Mouse (Mus musculus): Measurements from ENCODE around the gene Mettl27. TPM values are rescaled to one million over a fixed set of nuclear protein-coding genes. Genes with fewer than 3 reads are reported as not detected.
A peak's percentile ranks its signal among the peaks of the same experiment; 100 is the strongest.

Mettl27 gene
- polyA plus RNA-seq, 1 experiment from 2014 or later = 21.0 TPM

- WGBS = 64% methylated on average over 8 of the region's 8 CpGs
- no peak overlapping the region for H3K4me3 ChIP-seq (replicated peaks)
- H3K4me1 ChIP-seq = peaks cover 9% of the 10 kb centered on the region
- no peak for ATAC-seq (ENCODE audit: insufficient read depth, low FRiP score, low read depth)
- no peaks in the 10 kb centered on the region for H3K27me3 ChIP-seq (replicated peaks)
- H3K27ac ChIP-seq = no peak overlapping the region
- H3K36me3 ChIP-seq = no peaks in the 10 kb centered on the region
- no peak overlapping the region for H3K4me2 ChIP-seq
- H3K9ac ChIP-seq = no peak overlapping the region
- no peaks in the 10 kb centered on the region for H3K9me3 ChIP-seq
Observed at GRCm38 (mm10) chr5:134901644-134902027, 30.5 kb upstream of the Mettl27 start.

- no peaks in the 10 kb centered on the region for H3K36me3 ChIP-seq
- H3K27ac ChIP-seq = no peak within 1 kb of the TSS
- no peaks in the 10 kb centered on the region for H3K27me3 ChIP-seq (replicated peaks)
- 83% methylated on average over 6 of the region's 6 CpGs for WGBS
- H3K4me3 ChIP-seq (replicated peaks) = no peak within 1 kb of the TSS
- ATAC-seq (ENCODE audit: insufficient read depth, low FRiP score, low read depth) = 0 out of 2 replicates have a peak, but pooled peaks have one; percentile 11
- no peaks in the 10 kb centered on the region for H3K9me3 ChIP-seq
- no peak within 1 kb of the TSS for H3K4me2 ChIP-seq
- H3K4me1 ChIP-seq = no peaks in the 10 kb centered on the region
- no peak within 1 kb of the TSS for H3K9ac ChIP-seq
Observed at GRCm38 (mm10) chr5:134906633-134907032, 25.5 kb upstream of the Mettl27 start, which contains the start of gene Tmem270. Gene Tmem270 (minus strand): TSS chr5:134906733.

- WGBS = 1% methylated on average over 13 of the region's 13 CpGs
Observed at GRCm38 (mm10) chr5:134907135-134907534, 25.0 kb upstream of the Mettl27 start.

GRCm38 (mm10) chr5:134911901-134912300, 20.3 kb upstream of the Mettl27 start:
- no peaks in the 10 kb centered on the region for H3K27me3 ChIP-seq (replicated peaks)
- H3K9me3 ChIP-seq = no peaks in the 10 kb centered on the region
- H3K27ac ChIP-seq = no peak overlapping the region
- no peaks in the 10 kb centered on the region for H3K4me1 ChIP-seq
- 91% methylated on average over 2 of the region's 2 CpGs for WGBS
- no peaks in the 10 kb centered on the region for H3K36me3 ChIP-seq
- H3K9ac ChIP-seq = no peak overlapping the region
- no peak for ATAC-seq (ENCODE audit: insufficient read depth, low FRiP score, low read depth)
- no peak overlapping the region for H3K4me2 ChIP-seq
- H3K4me3 ChIP-seq (replicated peaks) = no peak overlapping the region

More at GRCm38 (mm10) chr5:134907135-134907534, 25.0 kb upstream of the Mettl27 start:
- ATAC-seq (ENCODE audit: insufficient read depth, low FRiP score, low read depth) = peak; percentile 89
- Histone ChIP-seq H3K4me2 (no peak overlapping the region), H3K27ac (no peak overlapping the region), H3K4me3 (replicated peaks) (no peak overlapping the region), H3K9ac (no peak overlapping the region), H3K36me3 (no peaks in the 10 kb centered on the region), H3K27me3 (replicated peaks) (no peaks in the 10 kb centered on the region), H3K9me3 (no peaks in the 10 kb centered on the region), H3K4me1 (no peaks in the 10 kb centered on the region)

GRCm38 (mm10) chr5:134913352-134913751, 18.8 kb upstream of the Mettl27 start:
- WGBS = 67% methylated on average over 3 of the region's 3 CpGs
- Histone ChIP-seq H3K4me1 (no peaks in the 10 kb centered on the region), H3K27ac (no peak overlapping the region), H3K9ac (no peak overlapping the region), H3K27me3 (replicated peaks) (no peaks in the 10 kb centered on the region), H3K9me3 (no peaks in the 10 kb centered on the region), H3K4me2 (no peak overlapping the region), H3K36me3 (no peaks in the 10 kb centered on the region), H3K4me3 (replicated peaks) (0 out of 2 replicates have a peak overlapping the region, but pooled peaks have one; percentile 5)
- ATAC-seq (ENCODE audit: insufficient read depth, low FRiP score, low read depth) = no peak

- no peak overlapping the region for H3K9ac ChIP-seq
- H3K4me1 ChIP-seq = no peaks in the 10 kb centered on the region
- peak; percentile 88 for ATAC-seq (ENCODE audit: insufficient read depth, low FRiP score, low read depth)
- no peaks in the 10 kb centered on the region for H3K27me3 ChIP-seq (replicated peaks)
- WGBS = 72% methylated on average over 4 of the region's 4 CpGs
- no peak overlapping the region for H3K4me2 ChIP-seq
- no peak overlapping the region for H3K27ac ChIP-seq
- no peaks in the 10 kb centered on the region for H3K9me3 ChIP-seq
- no peaks in the 10 kb centered on the region for H3K36me3 ChIP-seq
- 0 out of 2 replicates have a peak overlapping the region, but pooled peaks have one; percentile 5 for H3K4me3 ChIP-seq (replicated peaks)
Observed at GRCm38 (mm10) chr5:134913753-134914152, 18.4 kb upstream of the Mettl27 start.

GRCm38 (mm10) chr5:134914510-134914909, 17.7 kb upstream of the Mettl27 start:
- Histone ChIP-seq H3K9ac (no peak overlapping the region), H3K4me1 (no peaks in the 10 kb centered on the region), H3K4me3 (replicated peaks) (peak overlapping the region; percentile 3; the same call in 1 of the 2 replicates), H3K4me2 (no peak overlapping the region), H3K36me3 (no peaks in the 10 kb centered on the region), H3K9me3 (no peaks in the 10 kb centered on the region), H3K27ac (no peak overlapping the region), H3K27me3 (replicated peaks) (no peaks in the 10 kb centered on the region)
- ATAC-seq (ENCODE audit: insufficient read depth, low FRiP score, low read depth) = no peak
- 66% methylated on average over 8 of the region's 8 CpGs for WGBS

GRCm38 (mm10) chr5:134915311-134915710, 16.9 kb upstream of the Mettl27 start, which contains the start of gene Cldn13:
Gene Cldn13 (minus strand): TSS chr5:134915526.
- H3K4me1 ChIP-seq = no peaks in the 10 kb centered on the region

GRCm38 (mm10) chr5:134918071-134918832, 13.9 kb upstream of the Mettl27 start:
- Histone ChIP-seq H3K36me3 (no peaks in the 10 kb centered on the region), H3K27ac (no peak overlapping the region), H3K4me1 (no peaks in the 10 kb centered on the region), H3K4me3 (replicated peaks) (no peak overlapping the region), H3K9me3 (no peaks in the 10 kb centered on the region), H3K9ac (no peak overlapping the region), H3K4me2 (no peak overlapping the region), H3K27me3 (replicated peaks) (no peaks in the 10 kb centered on the region)
- ATAC-seq (ENCODE audit: insufficient read depth, low FRiP score, low read depth) = no peak
- WGBS = 48% methylated on average over 16 of the region's 16 CpGs

More at GRCm38 (mm10) chr5:134915311-134915710, 16.9 kb upstream of the Mettl27 start, which contains the start of gene Cldn13:
- Histone ChIP-seq H3K36me3 (no peaks in the 10 kb centered on the region), H3K9ac (no peak within 1 kb of the TSS), H3K4me3 (replicated peaks) (peak within 1 kb of the TSS; percentile 3; the same call in 1 of the 2 replicates), H3K9me3 (no peaks in the 10 kb centered on the region), H3K27ac (no peak within 1 kb of the TSS), H3K27me3 (replicated peaks) (no peaks in the 10 kb centered on the region), H3K4me2 (no peak within 1 kb of the TSS)
- peak; percentile 45; the same call in 1 of the 2 replicates for ATAC-seq (ENCODE audit: insufficient read depth, low FRiP score, low read depth)
- WGBS = 79% methylated on average over 8 of the region's 8 CpGs

- ATAC-seq (ENCODE audit: insufficient read depth, low FRiP score, low read depth) = peak; percentile 88
- Histone ChIP-seq H3K9ac (no peak overlapping the region), H3K27me3 (replicated peaks) (no peaks in the 10 kb centered on the region), H3K36me3 (no peaks in the 10 kb centered on the region), H3K4me3 (replicated peaks) (no peak overlapping the region), H3K4me2 (no peak overlapping the region), H3K9me3 (no peaks in the 10 kb centered on the region), H3K27ac (peak overlapping the region; percentile 3; the same call in 1 of the 2 replicates), H3K4me1 (no peaks in the 10 kb centered on the region)
- 82% methylated on average over 3 of the region's 3 CpGs for WGBS
Observed at GRCm38 (mm10) chr5:134919097-134919496, 13.1 kb upstream of the Mettl27 start.

- WGBS = 72% methylated on average over 6 of the region's 6 CpGs
- no peak for ATAC-seq (ENCODE audit: insufficient read depth, low FRiP score, low read depth)
- Histone ChIP-seq H3K4me1 (no peaks in the 10 kb centered on the region), H3K4me3 (replicated peaks) (no peak overlapping the region), H3K27ac (no peak overlapping the region), H3K9ac (no peak overlapping the region), H3K27me3 (replicated peaks) (no peaks in the 10 kb centered on the region), H3K9me3 (no peaks in the 10 kb centered on the region), H3K4me2 (no peak overlapping the region), H3K36me3 (no peaks in the 10 kb centered on the region)
Observed at GRCm38 (mm10) chr5:134920106-134920687, 12.0 kb upstream of the Mettl27 start.

GRCm38 (mm10) chr5:134921106-134921505, 11.1 kb upstream of the Mettl27 start:
- H3K27ac ChIP-seq = no peak overlapping the region
- no peak overlapping the region for H3K4me2 ChIP-seq
- H3K27me3 ChIP-seq (replicated peaks) = no peaks in the 10 kb centered on the region
- ATAC-seq (ENCODE audit: insufficient read depth, low FRiP score, low read depth) = peak; percentile 48
- 85% methylated on average over 8 of the region's 8 CpGs for WGBS
- no peaks in the 10 kb centered on the region for H3K36me3 ChIP-seq
- no peaks in the 10 kb centered on the region for H3K9me3 ChIP-seq
- no peaks in the 10 kb centered on the region for H3K4me1 ChIP-seq
- no peak overlapping the region for H3K9ac ChIP-seq
- H3K4me3 ChIP-seq (replicated peaks) = no peak overlapping the region
